Mouse (Mus musculus) forebrain, embryonic 10.5 days (tissue): ENCODE results near the gene Chrna5. TPM values are rescaled to one million over a fixed set of nuclear protein-coding genes. Genes with fewer than 3 reads are reported as not detected.
A peak's percentile ranks its signal among the peaks of the same experiment; 100 is the strongest.

Source experiments
- DNase-seq: peaks from one replicate; pipeline ENCODE4 v3.0.0-alpha.2; 2017; ENCODE audit warnings: low spot score; ENCODE audit errors: extremely low spot score
- H3K27ac ChIP-seq: fragments of 300-500 bp; sonication (generic); 2 replicates; pipeline ENCODE4 v1.5.1; 2016; ENCODE audit warnings: mild to moderate bottlenecking
- H3K27me3 ChIP-seq: fragments of 300-500 bp; sonication (generic); 2 replicates; pipeline ENCODE4 v1.6.1; 2016; ENCODE audit warnings: mild to moderate bottlenecking; ENCODE audit not compliant: poor library complexity, severe bottlenecking
- H3K36me3 ChIP-seq: fragments of 300-500 bp; sonication (generic); replicated peaks from 2 replicates; pipeline ENCODE4 v1.6.1; 2016; ENCODE audit warnings: mild to moderate bottlenecking, moderate library complexity
- H3K4me1 ChIP-seq: fragments of 300-500 bp; sonication (generic); 2 replicates; pipeline ENCODE4 v1.6.1; 2016
- H3K4me3 ChIP-seq: fragments of 300-500 bp; sonication (generic); 2 replicates; pipeline ENCODE4 v1.5.1; 2016; ENCODE audit warnings: mild to moderate bottlenecking, moderate library complexity
- H3K9me3 ChIP-seq: fragments of 300-500 bp; sonication (generic); 2 replicates; pipeline ENCODE4 v1.6.1; 2016; ENCODE audit warnings: mild to moderate bottlenecking, moderate library complexity
- WGBS: fragments of 180-500 bp; shearing (Covaris S2); methylation state at CpG from one replicate; pipeline ENCODE4 v1.1.7; 2016; 5-methylcytosine and 5-hydroxymethylcytosine counted together
- polyA plus RNA-seq: library from polyadenylated mRNA; unstranded; fragments of >200 nt; fragmentation: Nextera tagmentation; extraction: Ambion mirVana; gene quantifications from 2 replicates; pipeline ENCODE4 v1.2.1, GENCODE M21; 2016

Gene Chrna5
- polyA plus RNA-seq, 1 experiment from 2014 or later: 0.42 TPM

DNA sequence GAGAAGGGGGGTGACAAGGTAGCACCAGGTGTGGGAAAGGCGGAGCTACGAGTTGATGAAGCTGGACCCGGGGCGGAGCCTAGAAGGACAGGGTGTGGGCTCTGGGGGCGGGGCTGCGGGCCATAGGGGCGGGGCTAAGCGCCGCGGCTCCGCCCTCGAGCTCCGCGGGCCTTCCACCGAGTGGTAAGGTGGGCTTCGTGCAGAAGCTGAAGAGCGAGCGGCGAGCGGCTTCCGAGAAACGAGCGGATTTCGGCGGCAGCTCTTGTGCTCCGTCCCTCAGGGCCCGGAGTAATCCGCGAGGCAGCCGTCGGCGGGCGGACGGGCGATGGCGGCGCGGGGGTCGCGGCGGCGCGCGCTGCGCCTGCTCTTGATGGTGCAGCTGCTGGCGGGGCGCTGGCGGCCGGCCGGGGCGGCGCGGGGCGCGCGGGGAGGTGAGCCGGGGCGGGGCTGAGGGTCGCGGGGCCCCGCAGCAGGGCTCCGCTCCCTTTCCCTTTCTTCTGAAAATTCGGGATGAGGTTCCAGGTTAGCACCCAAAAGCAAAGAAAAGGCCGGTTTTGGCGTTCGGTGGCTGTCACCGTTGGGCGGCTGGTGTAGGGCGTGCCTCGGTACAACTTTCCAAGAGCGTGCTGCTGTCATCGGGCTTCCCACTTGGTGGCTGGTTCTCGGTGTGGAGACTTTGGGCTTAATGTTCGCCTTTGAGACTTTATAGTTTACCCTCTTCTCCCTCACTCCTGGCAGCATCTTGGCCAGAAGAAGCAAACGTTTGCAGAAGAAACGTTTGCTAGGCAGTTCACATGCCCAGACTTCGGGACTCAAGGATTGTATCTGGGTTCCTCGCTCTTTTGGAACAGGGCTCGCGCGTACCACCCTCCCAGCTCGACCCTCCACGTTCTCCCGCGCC is 861 bp downstream of the Chrna5 start:
- H3K27me3 ChIP-seq: peaks cover 63% of the 10 kb centered on the region
- H3K27ac ChIP-seq: peak overlapping the region; percentile 68; the same call in 1 of the 2 replicates
- no peaks in the 10 kb centered on the region for H3K36me3 ChIP-seq
- H3K4me1 ChIP-seq: peaks cover 19% of the 10 kb centered on the region
- no peaks in the 10 kb centered on the region for H3K9me3 ChIP-seq
- peak; percentile 65 for DNase-seq
- WGBS: under 1% methylated on average over 83 of the region's 85 CpGs
- H3K4me3 ChIP-seq: peak overlapping the region; percentile 70

DNA sequence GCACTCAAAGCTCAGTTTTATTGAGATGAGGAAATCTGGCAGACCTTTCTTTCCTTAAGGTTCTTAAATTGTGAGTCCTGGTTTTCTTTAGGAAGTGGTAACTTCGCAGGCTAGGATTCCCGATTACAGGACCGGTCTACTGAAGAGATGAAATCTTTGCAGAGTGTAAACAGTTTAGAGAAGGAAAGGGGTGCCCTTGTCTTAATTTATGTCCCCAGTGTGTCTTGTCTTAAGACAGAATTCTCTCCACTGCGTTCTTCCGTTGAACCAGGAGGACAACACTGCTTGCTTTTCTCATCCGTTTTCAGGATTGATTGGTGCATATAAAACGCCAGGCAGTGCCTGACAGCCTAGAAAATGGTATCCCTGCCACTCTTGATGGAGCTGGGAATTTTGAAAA is 1.7 kb downstream of the Chrna5 start:
- Histone ChIP-seq H3K4me3 (peak overlapping the region; percentile 70), H3K27ac (no peak overlapping the region), H3K36me3 (no peaks in the 10 kb centered on the region), H3K9me3 (no peaks in the 10 kb centered on the region), H3K4me1 (peaks cover 19% of the 10 kb centered on the region), H3K27me3 (peaks cover 63% of the 10 kb centered on the region)
- 5% methylated on average over 7 of the region's 7 CpGs for WGBS
- no peak for DNase-seq

DNA sequence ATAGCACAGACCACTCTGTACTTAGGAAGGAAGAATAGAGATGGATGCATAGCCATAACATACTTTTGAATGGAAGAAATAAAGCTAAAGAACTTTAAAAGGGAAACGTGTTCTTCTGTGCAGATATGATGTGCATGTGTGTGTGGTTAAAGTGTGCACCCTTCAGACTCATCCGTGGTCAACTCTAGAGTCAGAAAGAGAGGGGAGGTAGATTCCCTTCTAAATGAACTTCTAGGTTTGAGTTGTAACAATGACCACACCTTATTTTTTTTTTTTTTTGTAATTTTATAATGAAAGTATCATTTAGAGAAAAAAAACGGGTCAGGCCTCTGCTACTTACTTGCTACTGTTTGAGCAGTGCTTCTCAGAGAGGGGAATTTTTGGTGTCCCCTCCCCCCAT is 9.7 kb downstream of the Chrna5 start:
- no peak overlapping the region for H3K27ac ChIP-seq
- no peak overlapping the region for H3K4me3 ChIP-seq
- DNase-seq: no peak
- WGBS: 89% methylated on average over 3 of the region's 3 CpGs
- peaks cover 3% of the 10 kb centered on the region; the same call in 1 of the 2 replicates for H3K4me1 ChIP-seq
- H3K36me3 ChIP-seq: no peaks in the 10 kb centered on the region
- no peaks in the 10 kb centered on the region for H3K9me3 ChIP-seq
- peaks cover 4% of the 10 kb centered on the region; the same call in 1 of the 2 replicates for H3K27me3 ChIP-seq

DNA sequence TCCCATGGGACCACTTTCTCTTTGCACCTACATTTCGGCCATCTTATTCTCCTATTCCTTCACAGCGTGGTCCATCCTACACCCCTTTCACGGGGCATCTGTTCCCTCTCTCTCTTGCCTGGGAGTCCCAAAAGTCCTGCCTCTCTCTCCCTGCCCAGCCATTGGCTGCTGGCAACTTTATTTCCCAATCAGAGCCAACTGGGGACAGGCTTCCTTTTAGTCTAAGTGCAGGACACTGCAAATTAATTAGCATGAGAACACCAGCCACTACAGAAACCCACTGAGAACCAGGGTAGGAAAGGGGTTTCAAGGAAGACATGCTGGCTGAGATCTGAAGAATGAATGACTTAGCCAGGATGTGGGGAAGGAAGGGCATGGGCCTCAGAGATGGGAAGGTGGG is 13.7 kb downstream of the Chrna5 start:
- Histone ChIP-seq H3K4me3 (no peak overlapping the region), H3K27me3 (peaks cover 4% of the 10 kb centered on the region; the same call in 1 of the 2 replicates), H3K4me1 (peaks cover 3% of the 10 kb centered on the region; the same call in 1 of the 2 replicates), H3K36me3 (no peaks in the 10 kb centered on the region), H3K27ac (no peak overlapping the region), H3K9me3 (no peaks in the 10 kb centered on the region)
- WGBS: 53% methylated on average over 3 of the region's 3 CpGs
- no peak for DNase-seq

DNA sequence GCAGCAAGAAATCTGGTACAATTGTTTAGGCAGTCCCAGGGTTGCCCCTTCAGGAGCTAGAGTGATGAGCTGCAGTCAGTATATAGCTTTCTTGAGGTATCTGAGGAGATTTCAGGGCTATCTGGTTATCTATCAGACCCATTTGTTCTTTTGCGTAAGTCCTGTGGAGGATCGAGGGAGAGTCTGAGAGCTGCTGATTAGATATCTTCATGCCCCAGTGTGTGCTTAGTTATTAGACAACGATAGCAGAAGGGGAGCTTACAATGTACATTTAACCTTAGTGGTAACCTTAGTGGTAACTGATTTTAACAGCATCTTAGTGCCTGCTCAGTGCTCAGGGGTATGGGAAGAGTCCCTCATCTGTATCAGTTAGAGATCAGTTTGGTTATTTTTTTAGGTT is 15.0 kb downstream of the Chrna5 start:
- Histone ChIP-seq H3K27ac (no peak overlapping the region), H3K4me1 (peaks cover 3% of the 10 kb centered on the region; the same call in 1 of the 2 replicates), H3K27me3 (peaks cover 4% of the 10 kb centered on the region; the same call in 1 of the 2 replicates), H3K4me3 (no peak overlapping the region), H3K36me3 (no peaks in the 10 kb centered on the region), H3K9me3 (no peaks in the 10 kb centered on the region)
- 94% methylated on average over 3 of the region's 3 CpGs for WGBS
- no peak for DNase-seq

DNA sequence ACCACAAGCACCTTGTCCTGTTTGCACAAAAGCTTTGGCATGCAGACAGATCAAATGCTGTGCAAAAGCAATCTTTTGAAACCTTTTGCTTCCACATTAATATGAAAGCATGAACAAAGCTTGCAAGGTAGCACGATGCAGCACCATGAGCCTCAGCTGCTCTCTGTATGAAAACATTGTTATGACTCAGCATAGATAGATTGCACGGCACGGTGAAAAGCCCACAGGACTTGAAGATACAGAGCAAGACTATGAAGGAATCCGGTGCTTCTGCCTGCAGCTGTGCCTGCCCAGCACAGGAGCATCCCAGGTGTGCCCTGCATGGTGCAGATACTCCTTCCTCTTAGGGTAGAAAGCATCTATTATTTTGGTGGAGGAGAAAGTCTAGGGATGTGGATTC is 22.9 kb downstream of the Chrna5 start:
- 85% methylated on average over 4 of the region's 4 CpGs for WGBS
- no peak for DNase-seq
- H3K4me1 ChIP-seq: no peaks in the 10 kb centered on the region

DNA sequence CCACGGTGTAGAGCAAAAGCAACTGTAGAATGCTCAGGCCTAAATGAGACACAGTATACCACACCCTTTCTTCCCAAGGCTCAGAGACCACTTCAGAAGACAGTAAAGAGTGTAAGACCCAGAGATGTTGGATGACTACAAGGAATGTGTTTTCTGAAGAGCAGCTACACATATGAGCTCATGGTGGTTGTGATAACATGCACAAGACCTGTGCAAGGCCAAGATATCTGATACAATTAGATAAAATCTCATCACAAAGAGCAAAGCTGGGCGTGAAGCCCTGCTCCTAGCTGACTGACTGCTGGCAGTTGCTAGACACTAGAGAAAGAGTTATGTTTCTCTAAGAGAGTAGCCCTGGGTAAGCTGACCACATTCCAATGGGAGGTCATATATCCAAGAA is 29.0 kb downstream of the Chrna5 start:
- DNase-seq: no peak
- Histone ChIP-seq H3K27ac (no peak overlapping the region), H3K36me3 (no peaks in the 10 kb centered on the region), H3K4me3 (no peak overlapping the region), H3K4me1 (peaks cover 5% of the 10 kb centered on the region; the same call in 1 of the 2 replicates), H3K27me3 (no peaks in the 10 kb centered on the region), H3K9me3 (no peaks in the 10 kb centered on the region)
- 85% methylated on average over 2 of the region's 2 CpGs for WGBS

More for the DNA sequence above, 22.9 kb downstream of the Chrna5 start:
- Histone ChIP-seq H3K9me3 (no peaks in the 10 kb centered on the region), H3K27me3 (no peaks in the 10 kb centered on the region), H3K36me3 (no peaks in the 10 kb centered on the region), H3K4me3 (no peak overlapping the region), H3K27ac (no peak overlapping the region)

DNA sequence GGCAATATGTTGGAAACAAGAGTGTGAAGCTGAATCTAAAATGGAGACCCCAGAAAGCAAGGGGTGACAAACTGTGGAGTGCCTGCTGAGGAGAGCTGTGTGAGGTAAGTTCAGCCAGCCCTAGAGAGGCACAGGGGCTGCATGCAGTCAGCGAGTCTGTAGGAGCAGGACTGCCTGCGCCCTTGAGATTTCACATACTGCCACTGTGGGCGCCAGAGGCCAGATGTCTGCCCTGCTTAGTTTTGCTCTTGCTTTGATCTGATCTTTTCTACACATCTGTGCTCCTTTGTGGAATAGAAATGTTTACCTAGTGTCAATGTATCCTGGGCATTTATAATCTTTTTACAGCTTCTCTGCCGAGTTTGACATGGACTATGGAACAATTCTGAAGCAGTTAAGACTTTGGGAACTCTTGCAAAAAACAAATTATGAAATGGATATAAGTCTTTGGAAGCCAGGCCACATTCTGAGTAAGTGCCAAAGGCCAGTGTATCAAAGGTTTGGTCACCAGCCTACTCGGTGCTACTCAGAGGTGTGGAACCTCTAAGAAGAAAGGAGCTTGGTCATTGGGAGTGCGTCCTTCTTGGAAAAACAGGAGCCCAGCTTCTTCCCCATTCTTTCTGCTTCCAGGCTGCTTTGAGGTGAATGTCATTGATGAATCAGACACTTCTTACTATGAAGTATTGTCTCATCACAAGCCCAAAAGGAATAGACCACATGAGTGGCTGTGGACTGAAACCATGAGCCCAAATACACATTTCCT is 30.1 kb downstream of the Chrna5 start:
- Histone ChIP-seq H3K4me1 (peaks cover 5% of the 10 kb centered on the region; the same call in 1 of the 2 replicates), H3K36me3 (no peaks in the 10 kb centered on the region), H3K27me3 (no peaks in the 10 kb centered on the region), H3K9me3 (no peaks in the 10 kb centered on the region), H3K4me3 (no peak overlapping the region), H3K27ac (no peak overlapping the region)
- 60% methylated on average over 6 of the region's 6 CpGs for WGBS
- no peak for DNase-seq

DNA sequence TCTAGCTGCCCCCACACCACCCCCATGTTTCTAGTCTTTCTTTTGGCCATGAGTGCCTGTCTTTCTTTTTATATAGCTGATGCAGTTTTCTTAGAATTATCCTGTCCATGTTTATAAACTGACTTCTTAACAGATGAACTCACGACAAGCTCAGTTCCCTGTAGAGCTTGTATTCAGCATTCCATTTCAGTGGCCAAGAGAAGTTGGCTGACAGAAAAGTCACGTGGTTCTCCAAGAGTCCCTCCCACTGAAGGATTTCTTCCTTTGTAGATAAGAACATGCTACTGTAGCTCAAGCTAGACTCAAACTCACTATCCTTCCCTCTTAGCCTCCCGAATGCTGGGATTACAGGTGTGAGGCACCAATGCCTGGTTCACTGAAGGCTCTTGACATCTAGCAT is 36.2 kb downstream of the Chrna5 start:
- H3K36me3 ChIP-seq: no peaks in the 10 kb centered on the region
- no peak overlapping the region for H3K27ac ChIP-seq
- H3K4me3 ChIP-seq: no peak overlapping the region
- WGBS: 87% methylated on average over 3 of the region's 3 CpGs
- H3K27me3 ChIP-seq: no peaks in the 10 kb centered on the region
- 0 out of 2 replicates have a peak, but pooled peaks cover 3% of the 10 kb centered on the region for H3K9me3 ChIP-seq
- DNase-seq: no peak
- peaks cover 1% of the 10 kb centered on the region; the same call in 1 of the 2 replicates for H3K4me1 ChIP-seq

DNA sequence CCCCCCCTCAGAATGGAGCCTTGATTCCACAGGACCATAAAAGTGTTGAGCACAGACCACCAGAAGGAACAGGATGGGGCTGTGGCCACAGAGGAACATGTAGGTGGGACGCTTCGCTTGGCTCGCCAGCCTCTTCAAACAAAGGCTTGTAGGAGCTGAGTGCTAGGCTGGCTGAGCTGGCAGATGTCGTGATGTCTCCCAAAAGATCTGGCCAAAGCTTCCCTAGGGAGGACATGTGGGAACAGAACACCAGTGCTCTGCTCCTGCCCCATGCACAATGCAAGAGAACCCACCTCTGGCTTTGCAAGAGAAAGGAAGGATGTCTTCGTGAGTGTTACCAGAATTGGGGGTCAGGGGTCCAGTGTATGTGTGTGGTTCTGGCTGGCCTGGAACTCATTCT is 42.6 kb downstream of the Chrna5 start:
- 88% methylated on average over 5 of the region's 5 CpGs for WGBS
- no peak for DNase-seq
- Histone ChIP-seq H3K27me3 (peaks cover 46% of the 10 kb centered on the region), H3K27ac (no peak overlapping the region), H3K4me1 (peaks cover 26% of the 10 kb centered on the region), H3K4me3 (no peak overlapping the region), H3K36me3 (no peaks in the 10 kb centered on the region), H3K9me3 (no peaks in the 10 kb centered on the region)

DNA sequence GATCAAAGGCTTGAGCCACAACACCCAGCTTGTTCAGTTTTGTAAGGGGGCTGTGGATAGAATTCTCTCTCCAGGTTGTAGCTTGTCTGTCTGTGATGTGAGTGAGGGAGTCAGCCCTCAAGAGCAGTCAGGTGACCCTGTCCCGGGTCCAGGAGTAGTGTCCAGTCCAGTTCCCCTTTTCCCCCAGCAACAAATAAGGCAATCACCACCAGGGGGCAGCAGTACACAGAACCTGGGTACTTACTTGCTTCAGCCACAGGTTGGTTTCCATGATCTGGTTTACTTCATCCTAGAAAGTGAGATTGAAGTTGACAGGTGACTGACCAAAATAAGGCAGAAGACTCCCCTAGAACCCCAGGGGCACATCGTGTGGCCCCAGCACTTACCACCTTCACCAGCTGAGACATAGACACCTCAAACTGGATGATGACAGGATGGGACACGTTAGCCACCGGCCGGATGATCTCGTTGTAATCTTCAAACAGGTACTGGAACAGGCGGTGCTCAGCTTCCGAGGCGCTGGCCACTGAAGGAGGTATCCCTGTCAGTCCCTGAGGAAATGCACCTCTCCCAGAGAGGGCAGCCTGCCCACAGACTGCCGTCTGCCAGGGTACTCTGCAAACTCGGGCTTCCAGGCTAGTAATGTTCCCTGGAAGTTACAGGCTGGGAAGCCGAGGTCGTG is 43.4 kb downstream of the Chrna5 start:
- Histone ChIP-seq H3K9me3 (no peaks in the 10 kb centered on the region), H3K27me3 (peaks cover 47% of the 10 kb centered on the region), H3K4me1 (peaks cover 26% of the 10 kb centered on the region), H3K4me3 (no peak overlapping the region), H3K27ac (no peak overlapping the region), H3K36me3 (no peaks in the 10 kb centered on the region)
- WGBS: 40% methylated on average over 13 of the region's 13 CpGs
- peak; percentile 86 for DNase-seq

DNA sequence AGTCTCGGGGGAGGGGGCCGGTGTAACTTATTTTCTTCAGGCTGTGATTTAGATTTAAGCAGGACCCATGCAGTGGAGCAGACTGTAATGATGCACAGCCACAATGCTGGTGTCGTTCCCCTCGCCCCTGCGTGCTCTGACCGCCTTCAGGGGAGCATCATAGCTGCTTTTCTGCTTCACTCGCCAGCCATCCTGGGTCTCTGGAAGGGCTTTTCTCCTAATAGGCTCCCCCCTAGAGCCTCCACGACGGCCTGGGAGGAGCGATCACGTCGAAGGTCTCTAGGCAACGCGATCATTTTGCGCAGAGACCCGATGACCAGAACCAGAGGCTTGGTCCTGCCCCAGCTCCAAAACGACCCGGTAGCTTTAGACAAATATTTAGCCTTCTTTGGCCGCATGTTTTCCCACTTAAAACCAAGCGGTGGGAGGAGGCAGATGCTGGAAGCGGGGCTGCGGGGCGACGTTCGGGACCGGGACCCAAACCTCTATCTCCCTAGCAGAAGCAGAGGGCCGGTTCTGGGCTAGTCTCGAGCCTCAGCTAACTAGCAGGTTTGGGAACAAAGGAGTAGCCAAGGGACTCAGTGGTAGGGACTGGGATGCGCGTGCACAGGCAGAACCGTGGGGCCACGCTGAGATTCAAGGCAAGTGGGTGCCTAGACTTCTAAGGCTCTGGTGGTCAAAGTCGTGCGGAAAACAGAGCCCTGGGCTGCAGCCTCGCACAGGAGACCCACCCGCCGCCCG is 45.0 kb downstream of the Chrna5 start:
- WGBS: 8% methylated on average over 38 of the region's 38 CpGs
- Histone ChIP-seq H3K27me3 (peaks cover 51% of the 10 kb centered on the region), H3K4me1 (peaks cover 26% of the 10 kb centered on the region), H3K9me3 (no peaks in the 10 kb centered on the region), H3K4me3 (peak overlapping the region; percentile 55), H3K36me3 (no peaks in the 10 kb centered on the region), H3K27ac (peak overlapping the region; percentile 40)
- no peak for DNase-seq
